8 mouse cellular contexts compared by ENCODE assay signal in the genomic region with DNA sequence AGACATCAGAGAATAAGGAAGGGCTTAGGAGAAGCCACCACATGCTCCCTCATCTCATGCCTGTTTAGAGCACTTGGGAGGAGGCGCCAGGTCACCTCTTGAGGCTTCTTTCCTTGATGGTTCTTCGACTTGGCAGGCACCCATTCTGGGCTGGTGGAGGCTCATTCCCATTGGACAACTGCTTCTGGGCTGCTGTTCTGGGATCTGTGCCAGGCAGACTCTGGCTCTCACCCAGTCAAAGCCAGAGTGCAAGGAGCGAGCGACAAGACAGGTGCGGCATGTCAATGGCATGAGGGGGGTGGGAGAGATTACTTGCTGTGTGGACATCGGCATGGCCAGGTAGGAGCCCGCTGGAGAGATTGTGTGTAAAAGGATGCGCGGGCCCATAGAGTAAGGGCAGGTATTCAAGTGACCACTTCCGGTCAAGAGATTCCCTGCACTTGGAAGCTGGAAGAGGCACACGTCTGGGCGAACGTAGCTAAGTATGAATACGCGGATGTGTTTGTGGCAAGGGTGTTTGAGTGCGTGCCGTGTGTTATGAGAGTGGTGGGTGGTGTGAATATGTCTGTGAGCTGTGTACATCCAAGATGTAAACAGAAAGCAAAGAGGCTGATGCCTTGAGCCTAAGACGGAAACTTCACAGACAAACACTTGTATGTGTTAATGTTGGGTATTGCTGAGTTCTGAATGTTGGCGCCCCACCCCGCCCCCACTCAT. TPM values are rescaled to one million over a fixed set of nuclear protein-coding genes. Genes with fewer than 3 reads are reported as not detected.
DNase-seq lines count a peak whose midpoint lies in the region; ATAC-seq and TF ChIP-seq lines count a peak whose summit lies in the region.

No protein-coding gene starts in this region.

- H3K9me3 ChIP-seq in neural tube, embryonic 13.5 days: peaks cover 15% of the 10 kb centered on the region
- no peaks in the 10 kb centered on the region; the same call in 1 of the 2 replicates for H3K9me3 ChIP-seq in neural tube, embryonic 15.5 days (replicated peaks)
- no peaks in the 10 kb centered on the region for H3K9me3 ChIP-seq in heart, embryonic 10.5 days
- H3K9me3 ChIP-seq in lung, postnatal 0 days (ENCODE audit: low read length): 0 out of 2 replicates have a peak, but pooled peaks cover 3% of the 10 kb centered on the region

- no peak for TF ChIP-seq EP300 in lung, postnatal 0 days (IDR thresholded peaks at IDR 0.05)

- ATAC-seq in cerebellum, adult (ENCODE audit: insufficient number of reproducible peaks, low FRiP score, low TSS enrichment): no peak
- peak; percentile 50; the same call in 1 of the 2 replicates for ATAC-seq in neural tube, embryonic 13.5 days (ENCODE audit: low read depth)
- no peak; the same call in 1 of the 2 replicates for ATAC-seq in neural tube, embryonic 15.5 days (ENCODE audit: low FRiP score)
- peak; percentile 53 for ATAC-seq in lung, postnatal 0 days

- DNase-seq in cerebellum, adult 18-20 months: peak; percentile 10 to 16
- peak; percentile 78 for DNase-seq in heart, embryonic 10.5 days (ENCODE audit: low spot score)
- DNase-seq in lung, postnatal 0 days (ENCODE audit: low spot score): peak; percentile 47
- no peak for DNase-seq in spleen, postnatal 36 days (ENCODE audit: low spot score in 2 of 2)
- no peak for DNase-seq in embryo, embryonic 10 days (ENCODE audit: low spot score)

- H3K4me3 ChIP-seq in neural tube, embryonic 13.5 days: no peak overlapping the region
- H3K4me3 ChIP-seq in neural tube, embryonic 15.5 days (replicated peaks): no peak overlapping the region
- H3K4me3 ChIP-seq in heart, embryonic 10.5 days: no peak overlapping the region
- no peak overlapping the region for H3K4me3 ChIP-seq in lung, postnatal 0 days (ENCODE audit: low read depth, low read length)

- peaks cover 6% of the 10 kb centered on the region; the same call in 1 of the 2 replicates for H3K4me1 ChIP-seq in neural tube, embryonic 13.5 days (replicated peaks)
- 0 out of 2 replicates have a peak, but pooled peaks cover 5% of the 10 kb centered on the region for H3K4me1 ChIP-seq in neural tube, embryonic 15.5 days
- H3K4me1 ChIP-seq in heart, embryonic 10.5 days: no peaks in the 10 kb centered on the region
- H3K4me1 ChIP-seq in lung, postnatal 0 days (ENCODE audit: insufficient read depth, low read depth, low read length): no peaks in the 10 kb centered on the region

- 88% methylated on average over 20 of the region's 20 CpGs for WGBS in neural tube, embryonic 13.5 days
- WGBS in neural tube, embryonic 15.5 days: 86% methylated on average over 20 of the region's 20 CpGs
- 90% methylated on average over 20 of the region's 20 CpGs for WGBS in heart, embryonic 10.5 days
- WGBS in lung, postnatal 0 days: 67% methylated on average over 20 of the region's 20 CpGs

- H3K27me3 ChIP-seq in neural tube, embryonic 13.5 days: no peaks in the 10 kb centered on the region
- no peaks in the 10 kb centered on the region for H3K27me3 ChIP-seq in neural tube, embryonic 15.5 days (replicated peaks)
- H3K27me3 ChIP-seq in heart, embryonic 10.5 days (ENCODE audit: insufficient read depth, poor library complexity, severe bottlenecking): no peaks in the 10 kb centered on the region
- no peaks in the 10 kb centered on the region for H3K27me3 ChIP-seq in lung, postnatal 0 days (replicated peaks; ENCODE audit: insufficient read depth, low read length)

- H3K9ac ChIP-seq in neural tube, embryonic 13.5 days: no peak overlapping the region
- no peak overlapping the region for H3K9ac ChIP-seq in neural tube, embryonic 15.5 days (replicated peaks)
- H3K9ac ChIP-seq in lung, postnatal 0 days (replicated peaks; ENCODE audit: low read depth): no peak overlapping the region

- H3K4me2 ChIP-seq in neural tube, embryonic 13.5 days: no peak overlapping the region
- H3K4me2 ChIP-seq in neural tube, embryonic 15.5 days: no peak overlapping the region
- H3K4me2 ChIP-seq in lung, postnatal 0 days (replicated peaks; ENCODE audit: low read depth, low read length): no peak overlapping the region

- H3K36me3 ChIP-seq in neural tube, embryonic 13.5 days: no peaks in the 10 kb centered on the region
- H3K36me3 ChIP-seq in neural tube, embryonic 15.5 days: no peaks in the 10 kb centered on the region
- no peaks in the 10 kb centered on the region for H3K36me3 ChIP-seq in heart, embryonic 10.5 days
- H3K36me3 ChIP-seq in lung, postnatal 0 days (ENCODE audit: insufficient read depth, low read length): no peaks in the 10 kb centered on the region

- H3K27ac ChIP-seq in neural tube, embryonic 13.5 days (replicated peaks): no peak overlapping the region
- H3K27ac ChIP-seq in neural tube, embryonic 15.5 days (replicated peaks): no peak overlapping the region
- no peak overlapping the region for H3K27ac ChIP-seq in heart, embryonic 10.5 days
- no peak overlapping the region for H3K27ac ChIP-seq in lung, postnatal 0 days (ENCODE audit: low read length)

- TF ChIP-seq CTCF in lung, postnatal 0 days (IDR thresholded peaks at IDR 0.05): no peak

RNA-seq across cellular contexts. Expression of a gene that starts 35.8 kb away (rescaled TPM):
- 26.0 and 26.8 TPM in 2 replicates for polyA plus RNA-seq in neural tube, embryonic 13.5 days (2015; fragmentation: Nextera tagmentation; extraction: Ambion mirVana)
- polyA plus RNA-seq in neural tube, embryonic 15.5 days (2015; fragmentation: Nextera tagmentation; extraction: Ambion mirVana): 40.5 and 45.9 TPM in 2 replicates
- polyA plus RNA-seq in heart, embryonic 10.5 days (2016; fragmentation: Nextera tagmentation; extraction: Ambion mirVana): 5.1 and 6.3 TPM in 2 replicates
- 0.63 and 0.67 TPM in 2 replicates for polyA plus RNA-seq in lung, postnatal 0 days (2015; fragmentation: Nextera tagmentation; extraction: Ambion mirVana)

Comparison
In these comparisons a context has a peak if more than half of its experiments do, and no peak if none do; other contexts are left out.
1. ATAC-seq: peak in neural tube, embryonic 13.5 days (single experiment) and lung, postnatal 0 days (single experiment); none in cerebellum, adult (single experiment) and neural tube, embryonic 15.5 days (single experiment).
2. DNase-seq: peak in cerebellum, adult 18-20 months (2 of 2), heart, embryonic 10.5 days (single experiment) and lung, postnatal 0 days (single experiment); none in spleen, postnatal 36 days (0 of 2) and embryo, embryonic 10 days (single experiment).